Mouse (Mus musculus): ENCODE results near the gene Crip1.

The Crip1 gene

DNA sequence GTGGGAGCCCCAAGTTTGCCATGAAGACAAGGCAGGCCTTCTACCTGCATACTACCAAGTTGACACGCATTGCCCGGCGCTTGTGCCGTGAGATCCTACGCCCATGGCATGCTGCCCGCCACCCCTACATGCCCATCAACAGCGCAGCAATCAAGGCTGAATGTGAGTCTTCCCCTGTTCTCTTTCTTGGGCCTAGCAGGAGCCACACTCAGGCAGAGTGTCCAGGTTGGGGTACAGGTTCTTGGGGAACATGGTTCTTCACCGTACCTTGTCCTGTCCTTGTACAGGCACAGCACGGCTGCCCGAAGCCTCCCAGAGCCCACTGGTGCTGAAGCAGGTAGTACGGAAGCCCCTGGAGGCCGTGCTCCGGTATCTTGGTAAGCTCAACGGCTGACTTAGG is 14.5 kb upstream of the Crip1 start:
- DNase-seq (ENCODE audit: low spot score), result no peak

DNA sequence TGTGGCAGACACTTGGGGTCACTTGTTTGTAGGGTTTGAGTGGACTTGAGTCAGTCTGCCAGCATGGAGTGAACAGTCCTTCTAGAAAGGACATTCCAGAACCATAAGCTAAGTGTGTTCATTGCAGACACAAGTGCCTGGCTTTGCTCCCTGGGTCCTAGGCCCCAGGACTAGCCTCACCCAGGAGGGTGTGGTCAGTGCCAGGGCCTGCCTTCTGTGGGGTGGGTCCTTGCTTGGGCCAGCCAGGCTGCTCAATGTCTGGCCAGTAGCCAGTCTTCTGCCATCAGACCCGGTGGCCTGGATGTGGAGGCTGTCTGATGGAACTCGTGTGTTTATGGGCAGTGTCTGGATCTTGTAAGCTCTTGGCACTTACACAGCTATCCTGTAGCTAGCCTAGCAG is 13.5 kb upstream of the Crip1 start:
- DNase-seq (ENCODE audit: low spot score), result no peak

DNA sequence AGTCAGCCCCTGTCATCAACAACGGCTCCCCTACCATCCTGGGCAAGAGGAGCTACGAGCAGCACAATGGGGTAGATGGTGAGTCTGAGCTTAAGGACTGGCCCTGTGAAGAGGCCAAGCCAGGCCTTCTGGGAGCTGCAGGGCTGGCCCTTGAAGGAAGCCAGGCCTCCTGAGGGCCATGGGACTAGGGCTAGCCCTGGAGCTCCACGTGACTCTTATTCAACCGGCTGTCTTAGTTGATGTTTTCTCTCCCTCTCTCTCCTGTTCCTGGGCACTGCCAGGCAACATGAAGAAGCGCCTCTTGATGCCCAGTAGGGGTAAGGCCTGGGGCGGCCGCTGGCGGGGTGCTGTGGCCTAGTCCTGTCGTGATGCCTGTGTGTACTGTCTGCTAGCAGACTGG is 12.9 kb upstream of the Crip1 start:
- DNase-seq (ENCODE audit: low spot score), result no peak

DNA sequence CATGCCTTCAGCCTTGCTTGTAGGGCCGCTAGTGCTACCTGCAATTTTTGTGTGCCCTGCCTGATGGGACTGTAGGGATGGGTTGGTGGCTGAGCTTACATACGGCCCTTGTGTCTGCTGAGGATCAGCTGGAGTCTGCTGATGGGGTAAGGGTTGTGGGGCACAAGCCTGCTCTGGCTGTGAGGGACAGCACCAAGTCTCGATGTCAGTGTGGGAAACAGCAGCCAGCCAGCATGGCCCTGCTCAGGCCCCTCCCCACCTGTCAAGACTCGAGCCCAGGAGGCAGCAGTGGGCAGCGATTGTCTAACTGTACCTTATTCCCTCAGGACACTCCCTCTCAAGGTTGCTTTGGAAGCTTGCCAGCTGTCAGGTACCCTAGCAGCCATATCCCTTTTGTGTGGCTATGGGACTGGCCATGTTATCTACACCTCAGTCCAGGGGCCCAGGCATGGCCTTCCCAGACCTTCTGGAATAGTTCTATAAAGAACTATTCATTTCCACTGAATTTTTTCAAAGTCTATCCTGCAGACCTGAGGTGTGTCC is 12.2 kb upstream of the Crip1 start:
- DNase-seq (ENCODE audit: low spot score), result no peak

DNA sequence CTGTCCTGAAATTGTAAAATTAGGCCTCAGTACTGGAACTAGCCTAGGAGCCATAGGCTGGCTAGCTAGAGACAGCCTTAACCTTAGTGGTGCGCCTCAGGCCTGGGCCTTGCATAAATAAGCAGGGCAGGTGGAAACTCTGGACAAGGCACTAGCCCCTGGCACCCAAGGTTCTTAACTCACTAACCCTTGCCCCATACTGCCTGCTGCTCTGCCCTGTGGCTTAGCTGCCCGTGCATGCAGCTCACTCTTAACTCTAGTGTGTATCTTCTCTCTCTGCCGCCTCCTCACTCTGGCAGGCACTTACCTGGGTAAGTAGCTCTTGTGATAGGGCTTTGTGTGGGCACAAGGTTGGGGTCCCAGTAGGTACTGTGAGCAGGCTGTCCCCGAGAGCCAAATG is 11.6 kb upstream of the Crip1 start:
- DNase-seq (ENCODE audit: low spot score), result no peak

DNA sequence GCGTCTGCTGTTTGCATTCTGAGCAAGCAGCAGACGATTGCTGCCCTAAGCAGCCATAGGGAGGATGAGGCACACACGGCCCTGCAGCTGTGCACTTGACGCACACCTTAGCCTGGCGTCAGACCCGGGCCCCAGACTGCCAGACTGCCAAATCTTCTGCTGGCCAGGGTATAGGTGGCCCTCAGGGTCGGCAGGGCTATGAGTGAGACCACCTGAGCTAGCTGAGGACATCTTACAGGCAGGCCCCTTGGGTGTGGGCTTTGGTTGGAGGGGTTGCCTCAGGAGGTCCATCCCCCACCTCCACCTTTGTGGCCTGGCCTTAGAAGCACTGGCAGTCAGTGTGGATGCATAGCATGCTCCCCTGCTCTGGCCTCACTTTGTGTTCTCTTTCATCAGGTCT is 10.7 kb upstream of the Crip1 start:
- DNase-seq (ENCODE audit: low spot score), result no peak

DNA sequence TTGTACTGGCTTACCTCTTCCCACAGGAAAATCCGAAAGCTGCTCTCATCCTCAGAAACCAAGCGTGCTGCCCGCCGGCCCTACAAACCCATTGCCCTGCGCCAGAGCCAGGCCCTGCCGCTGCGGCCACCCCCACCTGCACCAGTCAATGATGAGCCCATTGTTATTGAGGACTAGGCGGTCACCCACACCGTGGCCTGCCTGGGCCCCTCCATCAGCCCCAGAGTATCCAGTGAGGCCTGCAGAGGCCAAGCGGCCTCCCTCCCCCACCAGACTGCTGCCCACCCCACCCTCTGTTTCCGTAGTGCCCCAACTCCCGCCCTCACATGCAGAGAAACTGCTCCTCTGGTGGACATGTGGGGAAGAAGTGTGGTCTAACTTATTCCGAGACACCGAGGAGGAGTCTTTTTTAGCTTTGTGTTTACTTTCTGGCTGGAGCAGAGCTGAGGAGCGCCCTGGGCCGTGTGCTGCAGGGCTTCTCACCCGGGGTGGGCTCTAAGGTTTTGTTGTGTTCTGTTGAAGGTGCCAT is 9.6 kb upstream of the Crip1 start:
- DNase-seq (ENCODE audit: low spot score), result no peak

DNA sequence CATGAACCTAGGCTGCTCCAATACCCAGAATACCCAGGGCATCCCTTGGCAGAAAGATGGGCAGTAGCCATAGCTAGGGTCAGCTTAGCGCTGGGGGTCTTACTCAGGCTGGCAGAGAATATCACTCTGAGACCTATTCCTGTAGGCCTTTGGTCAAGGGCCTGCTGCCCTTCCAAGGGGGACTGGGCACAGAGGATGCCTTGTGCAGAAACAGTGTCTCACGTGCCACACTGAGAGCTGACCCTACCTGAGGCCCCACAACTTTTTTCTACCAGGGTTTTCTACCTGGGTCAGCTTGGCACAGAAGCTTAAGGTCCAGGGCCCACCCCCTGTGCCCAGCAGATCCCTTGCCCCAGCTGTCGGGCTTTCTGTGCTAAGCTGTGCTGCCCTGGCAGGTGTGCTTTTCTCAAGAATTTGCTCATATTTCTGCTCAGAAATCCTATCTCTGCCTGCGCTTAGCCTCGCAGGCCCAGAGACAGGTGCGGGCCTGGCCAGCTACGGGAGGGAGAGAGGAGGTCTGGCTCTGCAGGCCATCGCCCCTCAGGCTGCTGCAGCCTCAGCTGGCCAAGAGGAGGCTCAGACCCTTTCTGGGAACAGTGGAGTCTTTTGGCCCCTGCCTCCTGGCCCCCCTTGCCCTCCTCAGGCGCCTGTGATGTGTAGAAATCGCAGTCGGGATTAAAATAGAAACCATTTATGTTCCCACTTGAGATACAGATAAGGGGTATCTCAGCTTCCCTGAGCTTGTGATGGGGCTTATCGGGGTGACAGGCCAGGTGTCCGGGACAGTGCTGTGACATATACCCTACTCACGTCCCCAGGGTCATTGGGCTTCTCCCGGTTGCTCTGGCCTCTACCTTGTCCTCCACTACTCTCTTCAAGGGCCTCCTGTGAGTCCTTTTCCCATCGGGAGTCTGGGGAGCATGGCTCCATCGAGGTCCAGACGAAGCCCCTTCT is 8.6 kb upstream of the Crip1 start:
- DNase-seq (ENCODE audit: low spot score), result no peak

DNA sequence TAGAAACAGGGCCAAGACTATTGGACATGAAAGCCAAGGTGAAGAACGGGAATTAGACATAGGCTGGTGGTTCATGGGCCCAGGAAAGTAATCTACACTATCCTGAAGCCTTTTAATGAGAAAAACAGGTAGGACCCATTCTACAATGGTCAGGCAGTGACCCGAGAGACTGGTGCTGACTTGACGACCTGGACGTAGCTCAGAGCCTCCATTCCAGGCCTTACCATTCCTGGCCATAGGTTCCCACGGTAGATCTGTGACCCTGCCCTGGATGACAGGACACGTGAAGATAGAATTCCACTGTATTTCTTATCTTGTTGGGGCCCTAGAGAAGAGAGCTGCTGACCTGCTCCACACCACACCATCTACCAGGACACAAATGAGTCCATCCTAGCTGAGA is 7.8 kb upstream of the Crip1 start:
- DNase-seq (ENCODE audit: low spot score), result no peak

DNA sequence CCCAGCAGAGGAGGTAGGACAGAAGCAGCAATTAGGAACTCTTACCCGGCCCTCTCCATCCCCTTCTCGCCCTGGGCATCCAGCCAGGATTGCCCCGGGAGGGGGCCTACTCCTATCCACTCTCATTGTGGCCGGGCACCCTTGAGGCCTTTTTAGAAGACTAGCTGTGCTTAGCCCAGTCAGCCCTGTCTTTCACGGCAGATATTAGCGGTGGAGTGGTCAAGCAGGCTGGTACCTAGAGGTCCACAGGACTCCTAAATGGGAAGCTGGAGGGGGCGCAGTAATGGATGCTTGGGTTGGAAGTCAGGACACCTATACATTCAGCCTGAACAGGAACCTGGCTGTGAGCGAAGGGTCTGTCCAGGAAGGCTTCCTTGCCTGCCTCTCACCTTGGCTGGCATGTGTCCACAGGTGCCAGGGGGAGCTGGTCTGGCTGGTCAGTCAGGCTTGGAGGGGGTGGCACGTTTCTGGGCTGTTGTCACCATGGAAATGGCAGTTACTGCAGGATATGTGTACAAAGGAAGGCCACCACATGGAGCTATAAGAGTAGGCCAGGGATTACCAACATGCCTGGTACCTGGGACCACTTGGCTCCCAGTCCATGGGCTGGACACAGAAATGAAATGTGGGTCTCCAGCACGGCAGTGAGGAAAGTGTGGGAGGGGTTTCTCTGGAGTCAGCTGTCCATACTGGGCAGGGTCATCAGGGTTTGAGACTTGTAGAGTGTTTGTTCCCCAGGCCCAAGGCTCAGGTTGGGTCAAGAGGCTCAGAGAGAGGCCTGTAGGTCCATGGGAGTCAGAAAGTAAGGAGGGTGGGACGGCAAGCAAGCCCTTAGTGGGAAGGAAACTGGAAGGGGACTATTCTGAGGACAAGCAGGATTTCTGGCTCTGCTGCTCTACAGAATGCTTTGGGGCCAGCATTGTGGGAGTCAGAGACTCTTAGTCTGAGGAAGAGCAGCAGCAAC is 6.9 kb upstream of the Crip1 start:
- DNase-seq (ENCODE audit: low spot score), result no peak

DNA sequence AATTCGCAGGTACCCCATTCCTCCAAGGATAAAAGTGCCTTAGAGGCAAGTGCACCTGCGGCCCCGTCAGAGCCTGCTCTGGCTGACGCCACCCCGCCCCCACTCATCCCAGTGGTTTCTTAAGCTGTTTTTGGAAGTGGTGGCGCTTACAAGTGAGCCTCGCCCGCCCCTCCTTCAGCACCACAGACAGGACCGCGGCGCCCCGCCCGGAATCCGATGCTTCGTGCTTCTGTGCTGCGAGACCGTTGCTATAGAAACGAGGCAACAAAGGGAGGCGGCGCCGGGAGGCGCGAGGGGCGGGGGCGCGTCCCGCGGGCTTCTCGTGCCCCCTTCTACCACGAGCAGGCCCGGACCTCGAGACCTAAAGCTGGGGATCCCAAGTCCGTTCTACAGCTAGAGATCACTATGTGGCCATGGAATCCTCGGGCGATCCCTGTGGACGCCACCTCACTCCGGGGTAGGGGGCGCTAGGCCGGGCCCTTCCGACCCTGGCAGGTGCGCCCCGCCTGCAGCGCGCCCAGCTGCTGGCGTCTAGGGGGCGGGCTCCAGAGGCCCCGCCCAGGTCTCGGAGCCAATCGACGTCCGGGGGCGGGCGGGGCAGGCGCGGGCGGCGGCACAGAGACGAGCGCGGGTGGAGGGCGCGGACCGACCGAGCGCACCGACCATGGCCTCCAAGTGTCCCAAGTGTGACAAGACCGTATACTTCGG is 6.1 kb upstream of the Crip1 start, which contains the start of gene Crip2:
TSS of gene Crip2 (plus strand) at position 329 of the 708 bp plus-strand sequence.
- peak; percentile 95 for DNase-seq (ENCODE audit: low spot score)

DNA sequence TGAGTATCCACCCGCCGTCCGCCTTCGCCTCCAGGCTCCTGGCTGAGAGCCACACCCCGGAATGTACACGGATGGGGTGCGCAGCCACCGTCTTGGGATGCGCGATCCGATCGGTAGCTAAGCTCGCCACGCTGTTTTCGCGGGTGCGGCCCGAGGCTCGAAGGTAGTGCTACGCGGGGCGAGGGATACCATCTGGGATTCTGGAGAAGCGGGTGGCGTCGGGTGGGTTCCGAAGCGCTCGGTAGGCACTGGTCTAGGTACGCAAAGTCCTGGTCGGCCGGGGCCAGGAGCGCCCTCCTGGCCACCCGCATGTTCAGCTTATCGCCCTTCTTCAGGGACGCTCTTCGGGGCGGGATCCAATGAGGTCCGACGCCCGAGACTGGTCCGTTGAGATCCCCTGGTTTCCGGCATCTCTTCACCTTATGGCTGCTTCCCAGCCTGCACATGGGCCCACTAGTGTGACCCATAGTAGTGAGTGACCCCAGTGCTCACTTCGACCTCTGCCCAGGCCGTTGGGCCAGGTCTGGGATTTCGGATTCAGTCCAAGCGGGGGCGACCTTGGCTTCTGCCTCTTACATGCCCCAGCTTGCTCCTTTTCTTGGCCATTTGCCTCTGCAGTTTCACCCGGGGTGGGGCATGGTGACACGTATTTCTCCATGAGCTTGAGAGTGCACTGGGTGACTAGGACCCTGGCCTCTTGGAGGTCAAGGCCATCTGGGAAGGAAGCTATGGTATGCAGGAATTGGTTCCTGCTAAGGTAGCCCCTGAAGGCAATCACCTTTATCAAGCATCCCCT is 5.3 kb upstream of the Crip1 start:
- DNase-seq (ENCODE audit: low spot score), result peak; percentile 38

DNA sequence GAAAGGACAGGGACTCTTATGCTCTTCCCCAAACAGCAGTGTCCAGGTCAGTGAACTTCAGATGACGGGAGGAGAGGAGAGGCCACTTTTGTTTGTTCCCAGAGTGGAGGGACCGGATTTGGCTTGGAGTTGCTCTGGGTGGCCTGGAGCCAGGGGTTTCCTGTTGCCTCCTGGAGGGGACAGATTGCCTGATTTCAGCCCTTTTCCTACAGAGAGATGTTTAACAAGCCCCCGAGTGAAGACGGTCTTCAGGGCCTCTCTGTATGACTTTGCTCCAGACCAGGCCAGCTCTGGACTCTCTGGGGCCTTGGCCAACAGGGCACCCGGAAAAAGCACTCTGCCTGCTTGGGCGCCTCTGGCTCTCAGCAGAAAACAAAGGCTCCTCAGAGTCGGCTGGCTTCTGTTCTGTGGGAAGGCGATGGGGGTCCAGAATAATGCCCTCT is 4.6 kb upstream of the Crip1 start:
- no peak for DNase-seq (ENCODE audit: low spot score)

DNA sequence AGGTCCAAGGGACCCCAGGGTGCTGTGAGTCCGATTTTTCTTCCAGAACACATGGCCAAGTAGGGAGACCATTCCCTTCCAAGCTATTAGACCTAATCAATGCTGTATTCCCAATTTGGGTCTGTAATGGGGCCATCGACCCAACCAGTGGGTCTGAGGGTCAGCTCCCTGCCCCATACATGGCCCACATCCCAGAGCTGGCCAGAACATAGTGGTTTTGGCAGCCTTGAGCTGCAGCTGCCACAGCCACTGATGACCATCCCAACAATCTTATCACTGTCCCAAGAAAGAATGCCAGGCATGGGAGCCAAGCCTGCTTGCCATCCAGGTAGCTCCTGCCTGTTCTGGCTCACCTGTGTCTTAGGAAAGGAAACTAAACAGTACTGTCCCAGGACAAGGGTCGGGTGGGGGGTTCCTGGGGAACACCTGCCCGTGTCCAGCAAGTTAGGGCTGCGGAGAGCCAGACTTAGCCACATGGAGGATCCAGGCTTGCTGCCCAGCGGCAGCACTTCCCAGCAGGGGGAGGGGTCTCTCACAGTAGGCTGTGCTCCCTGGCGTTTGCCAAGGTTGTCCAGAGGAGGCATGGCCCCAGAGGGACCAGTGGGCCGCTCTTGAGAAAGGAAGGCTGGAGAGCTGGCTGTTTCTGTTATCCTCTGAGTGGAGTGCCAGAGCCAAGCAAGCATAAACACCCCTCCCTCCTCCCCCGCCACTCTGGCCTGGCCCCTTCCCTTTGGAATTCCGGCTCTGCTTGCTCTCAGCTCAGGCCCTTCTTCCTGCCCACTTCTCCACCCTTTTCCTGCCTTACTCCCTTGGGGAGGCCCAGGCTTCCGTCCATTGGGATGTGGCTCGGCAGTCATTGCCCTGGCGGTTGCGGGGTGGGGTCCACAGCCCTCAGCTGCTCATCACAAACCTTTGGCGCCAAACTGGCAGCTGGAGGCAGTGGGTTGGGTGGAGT is 3.8 kb upstream of the Crip1 start:
- DNase-seq (ENCODE audit: low spot score), result peak; percentile 63

DNA sequence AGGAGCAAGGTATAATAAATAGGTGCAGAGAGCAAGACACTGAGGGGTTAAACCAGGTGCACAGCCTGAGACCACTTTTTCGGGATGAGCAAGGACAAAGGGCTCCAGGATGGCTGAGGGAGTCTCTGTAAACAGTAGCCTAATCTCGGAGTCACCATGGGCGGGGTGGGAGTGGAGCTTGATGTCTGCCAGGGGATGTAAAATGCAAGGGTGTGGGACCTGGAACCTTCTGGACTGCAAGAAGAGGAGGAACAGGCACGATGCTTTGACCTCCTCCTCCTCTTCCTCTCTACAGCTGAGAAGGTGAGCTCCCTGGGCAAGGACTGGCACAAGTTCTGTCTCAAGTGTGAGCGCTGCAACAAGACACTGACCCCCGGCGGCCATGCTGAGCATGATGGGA is 3.0 kb upstream of the Crip1 start:
- DNase-seq (ENCODE audit: low spot score), result no peak

DNA sequence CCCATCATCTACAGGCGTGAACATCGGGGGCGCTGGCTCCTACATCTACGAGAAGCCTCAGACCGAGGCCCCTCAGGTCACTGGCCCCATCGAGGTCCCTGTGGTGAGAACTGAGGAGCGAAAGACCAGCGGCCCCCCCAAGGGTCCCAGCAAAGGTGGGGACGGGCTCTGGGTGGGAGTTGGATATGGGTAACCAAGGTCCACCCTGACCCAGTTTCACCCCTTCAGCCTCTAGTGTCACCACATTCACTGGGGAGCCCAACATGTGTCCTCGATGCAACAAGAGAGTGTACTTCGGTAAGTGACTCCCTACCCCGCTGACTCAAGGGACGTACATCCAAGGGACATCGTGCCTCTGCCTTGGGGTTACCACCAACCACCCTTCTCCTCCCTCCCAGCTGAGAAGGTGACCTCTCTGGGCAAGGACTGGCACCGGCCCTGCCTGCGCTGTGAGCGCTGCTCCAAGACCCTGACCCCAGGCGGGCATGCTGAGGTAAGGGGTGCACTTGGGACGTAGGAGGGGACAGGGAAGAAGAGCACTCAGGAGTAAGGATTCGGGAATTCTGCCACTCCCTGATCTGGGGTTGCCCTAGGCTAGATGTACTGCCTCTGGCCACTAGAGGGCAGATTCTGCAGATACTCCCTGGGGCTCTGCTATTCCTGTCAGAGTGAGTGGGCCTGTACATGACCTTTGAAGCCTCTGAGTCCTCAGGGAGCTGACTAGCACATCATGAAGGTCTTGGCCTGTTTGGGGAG is 1.9 kb upstream of the Crip1 start:
- DNase-seq (ENCODE audit: low spot score), result peak; percentile 67

DNA sequence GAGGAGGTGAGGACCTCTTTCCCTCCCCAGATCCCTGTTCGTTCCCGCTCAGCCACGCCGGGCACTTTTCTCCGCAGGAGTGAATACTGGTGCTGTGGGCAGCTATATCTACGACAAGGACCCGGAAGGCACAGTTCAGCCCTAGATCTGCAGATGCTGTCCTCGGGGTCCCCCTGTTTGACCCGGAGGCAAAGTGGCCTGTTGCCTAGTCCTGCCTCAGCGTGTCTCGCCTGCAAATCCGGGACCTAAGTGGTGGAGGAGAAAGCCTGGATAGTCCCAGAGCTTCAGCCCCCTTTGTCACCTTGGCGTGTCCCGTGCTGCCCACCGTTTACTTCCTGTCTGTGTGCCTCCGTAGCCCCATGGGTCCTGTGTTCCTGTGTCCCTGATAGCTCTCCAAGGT is 1.2 kb upstream of the Crip1 start:
- no peak for DNase-seq (ENCODE audit: low spot score)

DNA sequence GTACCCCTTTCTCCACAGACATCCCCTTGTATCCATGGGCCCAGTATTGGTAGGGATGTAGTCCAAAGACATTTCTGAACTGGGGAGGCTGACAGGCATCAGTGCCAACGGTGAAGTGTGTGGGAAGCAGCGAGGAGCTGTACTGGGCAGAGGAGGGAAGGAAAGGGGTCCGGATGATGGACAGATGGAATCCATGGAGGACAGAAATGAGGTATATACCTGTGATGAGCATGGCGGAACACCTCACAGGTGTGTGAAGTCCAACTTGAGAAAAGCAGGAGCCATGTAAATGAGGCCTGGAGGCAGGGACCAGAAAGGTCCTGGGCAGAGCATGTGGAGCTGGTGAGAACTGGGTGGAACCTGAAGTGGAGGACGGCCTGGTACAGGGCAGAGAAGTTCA is 525 bp upstream of the Crip1 start:
- no peak for DNase-seq (ENCODE audit: low spot score)

DNA sequence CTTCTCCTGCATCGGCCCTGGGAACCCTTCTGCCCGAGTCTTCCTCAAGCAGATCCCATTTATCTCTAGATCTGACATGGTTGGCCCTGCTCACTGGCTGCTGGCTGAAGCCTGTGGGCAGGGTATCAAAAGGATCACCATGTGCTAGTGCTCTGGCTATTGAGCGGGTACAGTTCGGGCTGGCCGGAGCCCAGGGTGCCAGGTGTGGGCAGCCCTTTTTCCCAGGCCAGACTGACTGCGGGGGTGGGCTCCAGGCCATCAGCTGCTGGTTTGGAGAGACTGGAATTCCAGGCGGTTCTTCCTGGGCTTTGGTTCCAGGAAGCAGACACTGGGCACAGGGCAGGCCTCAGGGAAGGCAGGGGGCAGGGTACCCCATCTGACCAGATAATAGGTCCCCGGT is 1.4 kb downstream of the Crip1 start:
- DNase-seq (ENCODE audit: low spot score), result no peak

All from embryo, embryonic 10.5 days (tissue).